Comparison of ENCODE assay signal across 8 mouse cellular contexts in genomic region chr11:72466694-72467507, GRCm38 (mm10). TPM values are rescaled to one million over a fixed set of nuclear protein-coding genes. Genes with fewer than 3 reads are reported as not detected.
DNase-seq lines count a peak whose midpoint lies in the region; ATAC-seq lines count a peak whose summit lies in the region.

No protein-coding gene starts in this region.

- H3K9ac ChIP-seq in kidney, embryonic 15.5 days, result no peak overlapping the region
- no peak overlapping the region for H3K9ac ChIP-seq in hindbrain, embryonic 14.5 days

- whole genome bisulfite sequencing in kidney, embryonic 15.5 days, result 26% methylated on average over 11 of the region's 11 CpGs
- 71% methylated on average over 11 of the region's 11 CpGs for WGBS in hindbrain, embryonic 14.5 days

- H3K27ac ChIP-seq in kidney, embryonic 15.5 days, result peak overlapping the region; percentile 64
- 0 out of 2 replicates have a peak overlapping the region, but pooled peaks have one; percentile 23 for H3K27ac ChIP-seq in hindbrain, embryonic 14.5 days

- no peaks in the 10 kb centered on the region for H3K27me3 ChIP-seq in kidney, embryonic 15.5 days
- no peaks in the 10 kb centered on the region for H3K27me3 ChIP-seq in hindbrain, embryonic 14.5 days (ENCODE audit: control insufficient read depth, insufficient read depth, low read length)
- no peaks in the 10 kb centered on the region for H3K27me3 ChIP-seq in megakaryocyte, embryonic 14.5 days (replicated peaks)

- H3K4me3 ChIP-seq in kidney, embryonic 15.5 days (replicated peaks), result no peak overlapping the region
- no peak overlapping the region for H3K4me3 ChIP-seq in hindbrain, embryonic 14.5 days (replicated peaks; ENCODE audit: low read length)
- H3K4me3 ChIP-seq in megakaryocyte, embryonic 14.5 days (replicated peaks), result peak overlapping the region; percentile 81

- H3K9me3 ChIP-seq in kidney, embryonic 15.5 days (replicated peaks), result no peaks in the 10 kb centered on the region
- no peaks in the 10 kb centered on the region for H3K9me3 ChIP-seq in hindbrain, embryonic 14.5 days (ENCODE audit: control insufficient read depth, low read length)
- no peaks in the 10 kb centered on the region for H3K9me3 ChIP-seq in megakaryocyte, embryonic 14.5 days

- no peak for DNase-seq in kidney, postnatal 36 days
- DNase-seq in embryo, embryonic 10.5 days (ENCODE audit: low spot score), result peak; percentile 40
- DNase-seq in hindbrain, embryonic 14.5 days (ENCODE audit: low spot score), result no peak
- DNase-seq in thymus, adult 18-20 months, result no peak
- no peak for DNase-seq in layer of hippocampus, postnatal 10 days (ENCODE audit: low spot score in 2 of 2)
- DNase-seq in T-cell, adult 2 months (ENCODE audit: low spot score), result no peak

- peaks cover 63% of the 10 kb centered on the region for H3K4me1 ChIP-seq in kidney, embryonic 15.5 days
- peaks cover 12% of the 10 kb centered on the region; the same call in 1 of the 2 replicates for H3K4me1 ChIP-seq in hindbrain, embryonic 14.5 days (replicated peaks; ENCODE audit: control insufficient read depth, insufficient read depth, low read length)
- peaks cover 98% of the 10 kb centered on the region for H3K4me1 ChIP-seq in megakaryocyte, embryonic 14.5 days

- H3K4me2 ChIP-seq in kidney, embryonic 15.5 days, result no peak overlapping the region
- H3K4me2 ChIP-seq in hindbrain, embryonic 14.5 days (replicated peaks), result no peak overlapping the region

- no peak; the same call in 1 of the 2 replicates for ATAC-seq in kidney, embryonic 15.5 days (replicated peaks; ENCODE audit: low FRiP score)
- ATAC-seq in hindbrain, embryonic 14.5 days (ENCODE audit: low FRiP score), result no peak

- no peaks in the 10 kb centered on the region for H3K36me3 ChIP-seq in kidney, embryonic 15.5 days
- peaks cover 22% of the 10 kb centered on the region for H3K36me3 ChIP-seq in hindbrain, embryonic 14.5 days (replicated peaks; ENCODE audit: control insufficient read depth, insufficient read depth)
- peaks cover 60% of the 10 kb centered on the region for H3K36me3 ChIP-seq in megakaryocyte, embryonic 14.5 days (replicated peaks; ENCODE audit: low read length)

RNA-seq across cellular contexts. Expression of gene Spns2, which starts 22.8 kb away (rescaled TPM):
- polyA plus RNA-seq in kidney, embryonic 15.5 days (2015; fragmentation: Nextera tagmentation; extraction: Ambion mirVana), result 2.9 and 3.4 TPM in 2 replicates
- 11.9 and 12.4 TPM in 2 replicates for polyA plus RNA-seq in hindbrain, embryonic 14.5 days (2014; fragmentation: Nextera tagmentation; extraction: Ambion mirVana)
- polyA plus RNA-seq in megakaryocyte, embryonic 14.5 days (2012; ENCODE audit: insufficient read depth, low replicate concordance), result 63.1 and 65.1 TPM in 2 replicates
- 10 to 100 TPM; 58.4 to 59.6 TPM for total RNA-seq in layer of hippocampus, postnatal 10 days (2021)

RNA-seq across cellular contexts. Expression of gene Mybbp1a, which starts 25.7 kb away (rescaled TPM):
- 162 and 184 TPM in 2 replicates for polyA plus RNA-seq in kidney, embryonic 15.5 days (2015; fragmentation: Nextera tagmentation; extraction: Ambion mirVana)
- 54.1 and 63.3 TPM in 2 replicates for polyA plus RNA-seq in hindbrain, embryonic 14.5 days (2014; fragmentation: Nextera tagmentation; extraction: Ambion mirVana)
- polyA plus RNA-seq in megakaryocyte, embryonic 14.5 days (2012; ENCODE audit: insufficient read depth, low replicate concordance), result 59.8 and 71.3 TPM in 2 replicates
- 10 to 100 TPM; 50.2 to 55.0 TPM for total RNA-seq in layer of hippocampus, postnatal 10 days (2021)

RNA-seq across cellular contexts. Expression of gene Ggt6, which starts 31.6 kb away (rescaled TPM):
- polyA plus RNA-seq in kidney, embryonic 15.5 days (2015; fragmentation: Nextera tagmentation; extraction: Ambion mirVana), result 0.87 and 0.95 TPM in 2 replicates
- 0.11 TPM in 1 of 2 replicates, not detected in the other for polyA plus RNA-seq in hindbrain, embryonic 14.5 days (2014; fragmentation: Nextera tagmentation; extraction: Ambion mirVana)
- polyA plus RNA-seq in megakaryocyte, embryonic 14.5 days (2012; ENCODE audit: insufficient read depth, low replicate concordance), result not detected in 2 replicates
- total RNA-seq in layer of hippocampus, postnatal 10 days (2021), result not detected

RNA-seq across cellular contexts. Expression of gene Smtnl2, which starts 55.4 kb away (rescaled TPM):
- 109 and 111 TPM in 2 replicates for polyA plus RNA-seq in kidney, embryonic 15.5 days (2015; fragmentation: Nextera tagmentation; extraction: Ambion mirVana)
- 4.6 and 4.8 TPM in 2 replicates for polyA plus RNA-seq in hindbrain, embryonic 14.5 days (2014; fragmentation: Nextera tagmentation; extraction: Ambion mirVana)
- polyA plus RNA-seq in megakaryocyte, embryonic 14.5 days (2012; ENCODE audit: insufficient read depth, low replicate concordance), result 0.75 and 2.3 TPM in 2 replicates
- 1 to 10 TPM; 4.5 to 5.0 TPM for total RNA-seq in layer of hippocampus, postnatal 10 days (2021)
